Mouse (Mus musculus) hindbrain, embryonic 11.5 days (tissue): Measurements from ENCODE around the gene Phb. TPM values are rescaled to one million over a fixed set of nuclear protein-coding genes. Genes with fewer than 3 reads are reported as not detected.

Experiments
- ATAC-seq: fragments of 200-750 bp; cut with Nextera tagmentation; 2 replicates; pipeline ENCODE4 v1.8.0; 2017; ENCODE audit warnings: mild to moderate bottlenecking, moderate TSS enrichment, moderate library complexity; ENCODE audit not compliant: low FRiP score
- DNase-seq: peaks from one replicate; pipeline ENCODE4 v3.0.0-alpha.2; 2015; ENCODE audit warnings: low spot score
- H3K27ac ChIP-seq: fragments of 300-500 bp; sonication (generic); 2 replicates; pipeline ENCODE4 v1.5.1; 2014; ENCODE audit warnings: mild to moderate bottlenecking, low read depth, low read length
- H3K27me3 ChIP-seq: fragments of 300-500 bp; sonication (generic); 2 replicates; pipeline ENCODE4 v1.6.1; 2014; ENCODE audit warnings: mild to moderate bottlenecking, low read length, moderate library complexity, mixed read lengths; ENCODE audit not compliant: control insufficient read depth, insufficient read depth
- H3K36me3 ChIP-seq: fragments of 300-500 bp; sonication (generic); 2 replicates; pipeline ENCODE4 v1.6.1; 2014; ENCODE audit warnings: mild to moderate bottlenecking, low read length, moderate library complexity, mixed read lengths; ENCODE audit not compliant: control insufficient read depth, insufficient read depth
- H3K4me1 ChIP-seq: fragments of 300-500 bp; sonication (generic); replicated peaks from 2 replicates; pipeline ENCODE4 v1.6.1; 2014; ENCODE audit warnings: low read length, mixed read lengths; ENCODE audit not compliant: control insufficient read depth, insufficient read depth
- H3K4me2 ChIP-seq: fragments of 300-500 bp; sonication (generic); replicated peaks from 2 replicates; pipeline ENCODE4 v1.6.1; 2014; ENCODE audit warnings: mild to moderate bottlenecking, low read depth, low read length
- H3K4me3 ChIP-seq: fragments of 300-500 bp; sonication (generic); 2 replicates; pipeline ENCODE4 v1.5.1; 2014; ENCODE audit warnings: low read depth, low read length
- H3K9ac ChIP-seq: fragments of 300-500 bp; sonication (generic); 2 replicates; pipeline ENCODE4 v1.6.1; 2014; ENCODE audit warnings: low read depth, low read length
- H3K9me3 ChIP-seq: fragments of 300-500 bp; sonication (generic); 2 replicates; pipeline ENCODE4 v1.6.1; 2016; ENCODE audit warnings: low read length; ENCODE audit not compliant: control insufficient read depth
- WGBS: fragments of 180-500 bp; shearing (Covaris S2); extraction: QIAGEN DNeasy Blood & Tissue Kit; methylation state at CpG from one replicate; pipeline ENCODE4 v1.1.7; 2014; 5-methylcytosine and 5-hydroxymethylcytosine counted together
- polyA plus RNA-seq: library from polyadenylated mRNA; unstranded; fragments of >200 nt; fragmentation: Nextera tagmentation; extraction: Ambion mirVana; gene quantifications from 2 replicates; pipeline ENCODE4 v1.2.1, GENCODE M21; 2014

Gene Phb
- polyA plus RNA-seq = 176 and 195 TPM in 2 replicates

- Histone ChIP-seq H3K4me1 (0 out of 2 replicates have a peak, but pooled peaks cover 2% of the 10 kb centered on the region), H3K9me3 (no peaks in the 10 kb centered on the region), H3K4me3 (peak within 1 kb of the TSS; percentile 72), H3K4me2 (peak within 1 kb of the TSS; percentile 91), H3K27me3 (no peaks in the 10 kb centered on the region), H3K36me3 (no peaks in the 10 kb centered on the region), H3K9ac (peak within 1 kb of the TSS; percentile 79), H3K27ac (no peak within 1 kb of the TSS)
- DNase-seq (peak; percentile 97), ATAC-seq (peak; percentile 95)
- 2% methylated on average over 25 of the region's 25 CpGs for WGBS
Measured at GRCm38 (mm10) chr11:95666529-95667149, at the start of gene Phb. TSS of gene Phb (plus strand) at chr11:95666957.

- Histone ChIP-seq H3K4me1 (0 out of 2 replicates have a peak, but pooled peaks cover 4% of the 10 kb centered on the region), H3K27me3 (no peaks in the 10 kb centered on the region), H3K9ac (no peak overlapping the region), H3K36me3 (no peaks in the 10 kb centered on the region), H3K4me3 (no peak overlapping the region), H3K9me3 (no peaks in the 10 kb centered on the region), H3K4me2 (no peak overlapping the region), H3K27ac (no peak overlapping the region)
- DNase-seq (no peak), ATAC-seq (no peak)
- WGBS = 55% methylated on average over 19 of the region's 19 CpGs
Measured at GRCm38 (mm10) chr11:95617785-95618465, 48.8 kb upstream of the Phb start.

GRCm38 (mm10) chr11:95619081-95619480 lies 47.7 kb upstream of the Phb start:
- Histone ChIP-seq H3K27ac (no peak overlapping the region), H3K9me3 (no peaks in the 10 kb centered on the region), H3K4me3 (no peak overlapping the region), H3K4me2 (no peak overlapping the region), H3K27me3 (no peaks in the 10 kb centered on the region), H3K4me1 (0 out of 2 replicates have a peak, but pooled peaks cover 4% of the 10 kb centered on the region), H3K36me3 (no peaks in the 10 kb centered on the region), H3K9ac (no peak overlapping the region)
- DNase-seq (no peak), ATAC-seq (no peak)
- 53% methylated on average over 3 of the region's 3 CpGs for WGBS

GRCm38 (mm10) chr11:95619886-95620444 lies 46.8 kb upstream of the Phb start:
- no peak overlapping the region for H3K4me3 ChIP-seq
- no peaks in the 10 kb centered on the region for H3K9me3 ChIP-seq
- H3K27ac ChIP-seq = no peak overlapping the region
- ATAC-seq (no peak), DNase-seq (no peak)
- H3K27me3 ChIP-seq = no peaks in the 10 kb centered on the region
- 84% methylated on average over 5 of the region's 5 CpGs for WGBS
- 0 out of 2 replicates have a peak, but pooled peaks cover 4% of the 10 kb centered on the region for H3K4me1 ChIP-seq
- H3K4me2 ChIP-seq = no peak overlapping the region
- H3K36me3 ChIP-seq = no peaks in the 10 kb centered on the region
- H3K9ac ChIP-seq = no peak overlapping the region

DNA sequence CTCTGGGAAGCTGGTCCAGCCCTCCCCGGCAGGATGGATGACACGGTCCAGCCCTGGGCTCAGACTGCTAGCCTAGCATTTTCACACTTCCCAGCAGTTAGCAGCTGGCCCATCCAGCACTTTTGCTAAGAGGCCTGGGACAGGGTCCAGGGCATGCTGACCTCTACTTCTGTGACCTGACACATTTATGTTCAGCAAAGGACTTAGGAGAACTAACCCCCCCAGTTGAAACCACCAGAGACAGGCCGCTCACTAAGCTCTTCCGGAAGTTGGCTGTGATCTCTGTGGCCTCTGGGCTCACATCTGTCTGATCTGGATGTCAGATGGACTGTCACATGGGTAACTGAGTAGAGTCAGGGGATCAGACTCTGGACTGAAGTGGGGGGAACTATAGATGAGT lies 45.7 kb upstream of the Phb start:
- no peak overlapping the region for H3K9ac ChIP-seq
- DNase-seq = no peak
- H3K27ac ChIP-seq = no peak overlapping the region
- 0 out of 2 replicates have a peak, but pooled peaks cover 4% of the 10 kb centered on the region for H3K4me1 ChIP-seq
- H3K4me3 ChIP-seq = no peak overlapping the region
- no peaks in the 10 kb centered on the region for H3K36me3 ChIP-seq
- ATAC-seq = no peak
- H3K27me3 ChIP-seq = no peaks in the 10 kb centered on the region
- no peaks in the 10 kb centered on the region for H3K9me3 ChIP-seq
- 49% methylated on average over 4 of the region's 4 CpGs for WGBS
- no peak overlapping the region for H3K4me2 ChIP-seq

- no peaks in the 10 kb centered on the region for H3K9me3 ChIP-seq
- DNase-seq (no peak), ATAC-seq (no peak)
- H3K4me1 ChIP-seq = 0 out of 2 replicates have a peak, but pooled peaks cover 4% of the 10 kb centered on the region
- no peak overlapping the region for H3K9ac ChIP-seq
- H3K36me3 ChIP-seq = no peaks in the 10 kb centered on the region
- no peak overlapping the region for H3K27ac ChIP-seq
- no peak overlapping the region for H3K4me3 ChIP-seq
- no peaks in the 10 kb centered on the region for H3K27me3 ChIP-seq
- H3K4me2 ChIP-seq = no peak overlapping the region
- WGBS = 31% methylated on average over 9 of the region's 9 CpGs
Measured at GRCm38 (mm10) chr11:95621541-95622130, 45.1 kb upstream of the Phb start.

GRCm38 (mm10) chr11:95622426-95622825 lies 44.3 kb upstream of the Phb start:
- Histone ChIP-seq H3K27ac (no peak overlapping the region), H3K4me2 (no peak overlapping the region), H3K9me3 (no peaks in the 10 kb centered on the region), H3K36me3 (no peaks in the 10 kb centered on the region), H3K4me3 (no peak overlapping the region), H3K9ac (no peak overlapping the region), H3K27me3 (no peaks in the 10 kb centered on the region), H3K4me1 (0 out of 2 replicates have a peak, but pooled peaks cover 4% of the 10 kb centered on the region)
- ATAC-seq = no peak
- 20% methylated on average over 8 of the region's 8 CpGs for WGBS
- DNase-seq = no peak

GRCm38 (mm10) chr11:95630558-95630957 lies 36.2 kb upstream of the Phb start:
- 88% methylated on average over 6 of the region's 6 CpGs for WGBS
- DNase-seq (no peak), ATAC-seq (no peak)
- no peaks in the 10 kb centered on the region for H3K36me3 ChIP-seq
- H3K27ac ChIP-seq = no peak overlapping the region
- no peaks in the 10 kb centered on the region for H3K9me3 ChIP-seq
- H3K4me2 ChIP-seq = no peak overlapping the region
- H3K27me3 ChIP-seq = no peaks in the 10 kb centered on the region
- no peak overlapping the region for H3K9ac ChIP-seq
- H3K4me3 ChIP-seq = no peak overlapping the region
- H3K4me1 ChIP-seq = peaks cover 2% of the 10 kb centered on the region; the same call in 1 of the 2 replicates
